In the genomic region with DNA sequence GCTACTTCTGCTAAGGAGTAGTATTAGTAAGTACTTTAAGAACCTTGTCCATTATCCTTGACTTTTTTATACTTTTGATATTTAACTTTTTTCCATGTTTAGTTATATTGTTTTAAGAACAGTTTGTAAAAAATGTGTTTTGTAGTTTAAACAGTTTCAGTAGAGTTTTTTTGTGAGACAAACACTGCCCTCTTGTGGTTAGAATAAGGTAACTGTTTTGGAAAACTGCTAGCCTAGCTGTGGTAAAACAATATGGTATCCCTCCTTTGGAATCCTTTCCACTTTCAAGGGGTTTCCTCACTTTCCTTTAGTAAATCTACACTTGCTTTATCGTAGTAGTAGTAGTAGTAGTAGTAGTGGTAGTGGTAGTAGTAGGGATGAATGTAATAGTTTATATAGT, we compare ENCODE assay signal across 14 mouse cellular contexts. TPM values are rescaled to one million over a fixed set of nuclear protein-coding genes. Genes with fewer than 3 reads are reported as not detected.
DNase-seq lines count a peak whose midpoint lies in the region; ATAC-seq and TF ChIP-seq lines count a peak whose summit lies in the region.
"Had no signal": no experiment of that assay in that cellular context is flagged by ENCODE, and none has a peak within 500 bp of the region (broad histone marks: within the 10 kb centered on the region; RNA-seq: fewer than 3 reads in every experiment).

No protein-coding gene starts in this region.

- H3K27me3 ChIP-seq in forebrain, postnatal 0 days (ENCODE audit: insufficient read depth, low read length) = no peaks in the 10 kb centered on the region
- H3K27me3 ChIP-seq in forebrain, embryonic 15.5 days = no peaks in the 10 kb centered on the region
- H3K27me3 ChIP-seq in lung, embryonic 14.5 days (ENCODE audit: insufficient read depth, low read length) = no peaks in the 10 kb centered on the region
- H3K27me3 ChIP-seq: forebrain, embryonic 13.5 days; lung, embryonic 15.5 days had no signal

- no peaks in the 10 kb centered on the region for H3K4me1 ChIP-seq in forebrain, postnatal 0 days (ENCODE audit: insufficient read depth)
- H3K4me1 ChIP-seq in forebrain, embryonic 15.5 days = no peaks in the 10 kb centered on the region
- no peaks in the 10 kb centered on the region for H3K4me1 ChIP-seq in lung, embryonic 14.5 days (ENCODE audit: insufficient read depth)
- H3K4me1 ChIP-seq: forebrain, embryonic 13.5 days; hindbrain, embryonic 10.5 days; lung, embryonic 15.5 days had no signal

- H3K36me3 ChIP-seq in forebrain, postnatal 0 days (ENCODE audit: insufficient read depth) = no peaks in the 10 kb centered on the region
- H3K36me3 ChIP-seq in forebrain, embryonic 15.5 days = peaks cover under 1% of the 10 kb centered on the region; the same call in 1 of the 2 replicates
- H3K36me3 ChIP-seq in lung, embryonic 14.5 days (ENCODE audit: insufficient read depth) = peaks cover 9% of the 10 kb centered on the region; the same call in 1 of the 2 replicates

- peak; percentile 35 for TF ChIP-seq CTCF in forebrain, postnatal 0 days (IDR thresholded peaks at IDR 0.05; ENCODE audit: low read depth)
- TF ChIP-seq CTCF in lung, embryonic 14.5 days (IDR thresholded peaks at IDR 0.05; ENCODE audit: low read depth) = peak; percentile 33

- no peak overlapping the region for H3K27ac ChIP-seq in forebrain, postnatal 0 days (ENCODE audit: low read depth, low read length)
- H3K27ac ChIP-seq in forebrain, embryonic 15.5 days (replicated peaks) = no peak overlapping the region
- H3K27ac ChIP-seq in lung, embryonic 14.5 days (ENCODE audit: low read depth) = no peak overlapping the region
- H3K27ac ChIP-seq: forebrain, embryonic 13.5 days; hindbrain, embryonic 10.5 days; lung, embryonic 15.5 days had no signal

- H3K4me3 ChIP-seq in forebrain, postnatal 0 days (ENCODE audit: low read depth, low read length) = no peak overlapping the region
- no peak overlapping the region for H3K4me3 ChIP-seq in forebrain, embryonic 15.5 days
- no peak overlapping the region for H3K4me3 ChIP-seq in lung, embryonic 14.5 days (ENCODE audit: low read depth, low read length)
- H3K4me3 ChIP-seq: forebrain, embryonic 13.5 days; hindbrain, embryonic 10.5 days; lung, embryonic 15.5 days had no signal

- 98% methylated on average over 1 of the region's 1 CpGs for WGBS in forebrain, postnatal 0 days
- WGBS in forebrain, embryonic 15.5 days = 100% methylated on average over 1 of the region's 1 CpGs
- WGBS in lung, embryonic 14.5 days = 90% methylated on average over 1 of the region's 1 CpGs

- no peak for ATAC-seq in forebrain, postnatal 0 days
- ATAC-seq in forebrain, embryonic 15.5 days (replicated peaks) = no peak
- no peak for ATAC-seq in lung, embryonic 14.5 days (ENCODE audit: insufficient read depth)
- ATAC-seq: forebrain, embryonic 13.5 days had no signal

- no peak overlapping the region for H3K4me2 ChIP-seq in forebrain, postnatal 0 days (ENCODE audit: low read depth)
- no peak overlapping the region for H3K4me2 ChIP-seq in forebrain, embryonic 15.5 days (replicated peaks)
- H3K4me2 ChIP-seq in lung, embryonic 14.5 days = no peak overlapping the region
- H3K4me2 ChIP-seq: forebrain, embryonic 13.5 days; lung, embryonic 15.5 days had no signal

- H3K9me3 ChIP-seq in forebrain, postnatal 0 days (ENCODE audit: low read length) = no peaks in the 10 kb centered on the region
- no peaks in the 10 kb centered on the region for H3K9me3 ChIP-seq in forebrain, embryonic 15.5 days
- H3K9me3 ChIP-seq in lung, embryonic 14.5 days (ENCODE audit: low read depth, low read length) = no peaks in the 10 kb centered on the region
- H3K9me3 ChIP-seq: forebrain, embryonic 13.5 days; hindbrain, embryonic 10.5 days; lung, embryonic 15.5 days had no signal

- no peak for DNase-seq in forebrain, postnatal 0 days
- peak; percentile 23 for DNase-seq in lung, embryonic 14.5 days
- no peak for DNase-seq in lung, postnatal 4 days
- DNase-seq in ZHBTc4 (ENCODE audit: low read depth, low spot score) = peak; percentile 50
- DNase-seq in retina, embryonic 14.5 days (ENCODE audit: low spot score) = peak; percentile 9
- DNase-seq in ovary, adult 18-20 months (ENCODE audit: low spot score) = no peak
- no peak for DNase-seq in thymus, postnatal 10 days (ENCODE audit: low spot score in 2 of 2)
- DNase-seq: adrenal gland, postnatal 36 days; heart, adult 11 months; kidney, postnatal 36 days had no signal

- H3K9ac ChIP-seq in forebrain, postnatal 0 days = no peak overlapping the region
- no peak overlapping the region for H3K9ac ChIP-seq in forebrain, embryonic 15.5 days (replicated peaks)
- no peak overlapping the region for H3K9ac ChIP-seq in lung, embryonic 14.5 days
- H3K9ac ChIP-seq: forebrain, embryonic 13.5 days; lung, embryonic 15.5 days had no signal

RNA-seq across cellular contexts. Expression of gene Asxl2, which starts 11.2 kb away (rescaled TPM):
- 17.8 and 19.9 TPM in 2 replicates for total RNA-seq in forebrain, postnatal 0 days (2014; rRNA removed)
- 3.3 and 7.3 TPM in 2 replicates for polyA plus RNA-seq in forebrain, postnatal 0 days (2015; fragmentation: Nextera tagmentation; extraction: Ambion mirVana)
- 14.4 and 15.0 TPM in 2 replicates for polyA plus RNA-seq in forebrain, embryonic 15.5 days (2015; fragmentation: Nextera tagmentation; extraction: Ambion mirVana)
- 18.7 and 21.0 TPM in 2 replicates for polyA plus RNA-seq in lung, embryonic 14.5 days (2014; fragmentation: Nextera tagmentation; extraction: Ambion mirVana)

Comparison
In these comparisons a context has a peak if more than half of its experiments do, and no peak if none do; other contexts are left out.
1. DNase-seq: peak in lung, embryonic 14.5 days (single experiment), ZHBTc4 (single experiment) and retina, embryonic 14.5 days (single experiment); none in forebrain, postnatal 0 days (single experiment), lung, postnatal 4 days (0 of 2), ovary, adult 18-20 months (single experiment) and thymus, postnatal 10 days (0 of 2).